Mouse (Mus musculus): Measurements from ENCODE around the gene Rag1.

GRCm38 (mm10) chr2:101645841-101646240 lies 3.5 kb downstream of the Rag1 start:
- no peak for TF ChIP-seq POLR2A (IDR thresholded peaks at IDR 0.05; ENCODE audit: control insufficient read depth, low read depth, low read length)
- TF ChIP-seq CTCF (IDR thresholded peaks at IDR 0.05; ENCODE audit: control insufficient read depth, insufficient read depth, insufficient replicate concordance, low read depth, low read length) = no peak
